Mouse (Mus musculus): ENCODE results near the gene Hs6st2. TPM values are rescaled to one million over a fixed set of nuclear protein-coding genes. Genes with fewer than 3 reads are reported as not detected.

The Hs6st2 gene
- total RNA-seq, 2 experiments from 2014 or later: 69.8 to 79.8 TPM

- DNase-seq: peak; percentile 23
- intact Hi-C loops (cut with DNase I): loop anchor here (5.0 to 10.0 kb wide), 3 partner anchors 305 to 695 kb away; no protein-coding TSS in a partner anchor
Observed at GRCm38 (mm10) chrX:51372477-51373239, 309.0 kb downstream of the Hs6st2 start.

- no peak for DNase-seq
- intact Hi-C loops (cut with DNase I): no loop called here
Observed at GRCm38 (mm10) chrX:51349682-51350081, 332.0 kb downstream of the Hs6st2 start.

- intact Hi-C loops (cut with DNase I): no loop called here
- no peak for DNase-seq
Observed at GRCm38 (mm10) chrX:51343595-51343994, 338.1 kb downstream of the Hs6st2 start.

Other genes with a start within 250 kb of the Hs6st2 start
- gene Usp26, start 119.4 kb upstream of the Hs6st2 start, total RNA-seq (2021): not detected

Measured in left cerebral cortex, postnatal 4 days (tissue).